Mouse (Mus musculus) stomach, postnatal 0 days (tissue): Measurements from ENCODE around the gene Hist4h4. TPM values are rescaled to one million over a fixed set of nuclear protein-coding genes. Genes with fewer than 3 reads are reported as not detected.

Experiments used
- ATAC-seq: fragments of 200-750 bp; cut with Nextera tagmentation; 2 replicates; pipeline ENCODE4 v1.8.0; 2017; ENCODE audit not compliant: low FRiP score, low TSS enrichment
- DNase-seq: peaks from one replicate; pipeline ENCODE4 v3.0.0-alpha.2; 2016; ENCODE audit warnings: low spot score
- H3K27ac ChIP-seq: fragments of 300-500 bp; sonication (generic); replicated peaks from 2 replicates; pipeline ENCODE4 v1.5.1; 2014; ENCODE audit warnings: mild to moderate bottlenecking, control low read depth
- H3K27me3 ChIP-seq: fragments of 300-500 bp; sonication (generic); 2 replicates; pipeline ENCODE4 v1.6.1; 2014; ENCODE audit warnings: low read length; ENCODE audit not compliant: control insufficient read depth, insufficient read depth
- H3K36me3 ChIP-seq: fragments of 300-500 bp; sonication (generic); 2 replicates; pipeline ENCODE4 v1.6.1; 2014; ENCODE audit warnings: low read length, mixed read lengths; ENCODE audit not compliant: control insufficient read depth, insufficient read depth
- H3K4me1 ChIP-seq: fragments of 300-500 bp; sonication (generic); replicated peaks from 2 replicates; pipeline ENCODE4 v1.6.1; 2014; ENCODE audit warnings: antibody characterized with exemption; ENCODE audit not compliant: control insufficient read depth, insufficient read depth
- H3K4me2 ChIP-seq: fragments of 300-500 bp; sonication (generic); replicated peaks from 2 replicates; pipeline ENCODE4 v1.6.1; 2014; ENCODE audit warnings: low read depth, mild to moderate bottlenecking, control low read depth, moderate library complexity
- H3K4me3 ChIP-seq: fragments of 300-500 bp; sonication (generic); 2 replicates; pipeline ENCODE4 v1.5.1; 2014; ENCODE audit warnings: low read depth, low read length, control low read depth
- H3K9ac ChIP-seq: fragments of 300-500 bp; sonication (generic); 2 replicates; pipeline ENCODE4 v1.6.1; 2014; ENCODE audit warnings: mild to moderate bottlenecking, low read length, control low read depth, mixed read lengths
- H3K9me3 ChIP-seq: fragments of 300-500 bp; sonication (generic); 2 replicates; pipeline ENCODE4 v1.6.1; 2016; ENCODE audit warnings: low read length; ENCODE audit not compliant: control insufficient read depth
- CTCF ChIP-seq: IDR thresholded peaks from 2 replicates; pipeline ENCODE4 v1.5.1; 2016; ENCODE audit warnings: antibody characterized with exemption, low read depth, mild to moderate bottlenecking, moderate library complexity
- EP300 ChIP-seq: optimal IDR thresholded peaks from 2 replicates; pipeline ENCODE3; 2016; ENCODE audit warnings: antibody characterized with exemption
- WGBS: fragments of 180-500 bp; shearing (Covaris S2); extraction: QIAGEN DNeasy Blood & Tissue Kit; methylation state at CpG from one replicate; pipeline ENCODE4 v1.1.7; 2014; 5-methylcytosine and 5-hydroxymethylcytosine counted together
- polyA plus RNA-seq: library from polyadenylated mRNA; unstranded; fragments of >200 nt; fragmentation: Nextera tagmentation; extraction: Ambion mirVana; gene quantifications from 2 replicates; pipeline ENCODE4 v1.2.1, GENCODE M21; 2015

Gene Hist4h4
- polyA plus RNA-seq, 1 experiment from 2014 or later, result 0.68 TPM

DNA sequence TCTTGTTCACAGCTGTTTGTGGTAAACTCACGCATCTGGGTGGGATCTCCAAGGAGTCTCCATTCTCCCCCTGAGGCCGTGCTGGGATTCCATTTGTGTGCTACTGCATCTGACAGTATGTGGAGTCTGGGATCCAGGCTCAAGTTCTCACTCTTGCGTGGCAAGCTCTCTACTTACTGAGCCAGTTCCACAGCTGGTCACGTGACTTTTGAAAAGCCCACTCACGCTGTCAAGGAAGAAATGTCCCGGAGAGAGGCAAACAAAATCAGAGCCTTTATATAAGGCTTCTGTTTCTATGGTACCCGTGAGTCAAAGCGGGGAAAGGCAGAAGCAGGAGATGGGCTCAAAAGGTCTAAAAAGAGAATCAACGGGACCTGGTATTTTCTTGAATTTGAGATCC, 21.5 kb downstream of the Hist4h4 start:
- no peaks in the 10 kb centered on the region for H3K36me3 ChIP-seq
- no peak for ATAC-seq
- H3K27me3 ChIP-seq, result no peaks in the 10 kb centered on the region
- no peaks in the 10 kb centered on the region for H3K9me3 ChIP-seq
- TF ChIP-seq CTCF (no peak), EP300 (no peak)
- WGBS, result 74% methylated on average over 9 of the region's 9 CpGs
- DNase-seq, result no peak
- no peak overlapping the region for H3K27ac ChIP-seq
- H3K9ac ChIP-seq, result no peak overlapping the region
- no peaks in the 10 kb centered on the region for H3K4me1 ChIP-seq
- H3K4me3 ChIP-seq, result no peak overlapping the region
- H3K4me2 ChIP-seq, result no peak overlapping the region

DNA sequence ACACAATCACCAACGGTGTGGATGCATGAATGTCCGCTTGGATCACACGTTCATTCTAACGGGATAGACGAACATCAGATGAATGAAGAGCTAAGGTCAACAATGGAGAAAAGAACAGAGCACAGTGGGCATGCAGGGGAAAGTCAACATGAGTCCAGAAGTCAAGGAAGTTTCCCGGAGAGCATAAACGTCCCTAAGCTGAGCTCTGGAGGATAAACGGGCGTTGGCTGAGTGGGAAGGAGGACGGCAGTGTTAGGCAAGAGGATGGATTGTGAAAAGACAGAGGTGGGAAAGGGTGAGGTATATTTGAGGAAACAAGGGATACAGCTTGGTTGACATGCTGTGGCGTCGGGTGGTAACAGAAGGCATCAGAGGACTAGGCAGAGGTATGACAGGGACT, 22.1 kb downstream of the Hist4h4 start:
- Histone ChIP-seq H3K36me3 (no peaks in the 10 kb centered on the region), H3K4me1 (no peaks in the 10 kb centered on the region), H3K27ac (no peak overlapping the region), H3K4me3 (no peak overlapping the region), H3K9ac (no peak overlapping the region), H3K27me3 (no peaks in the 10 kb centered on the region), H3K9me3 (no peaks in the 10 kb centered on the region), H3K4me2 (no peak overlapping the region)
- WGBS, result 73% methylated on average over 12 of the region's 12 CpGs
- DNase-seq (no peak), ATAC-seq (no peak)
- TF ChIP-seq CTCF, result no peak
- no peak for TF ChIP-seq EP300

- DNase-seq (peak; percentile 37), ATAC-seq (peak; percentile 83)
- H3K4me2 ChIP-seq, result no peak within 1 kb of the TSS
- no peaks in the 10 kb centered on the region for H3K9me3 ChIP-seq
- H3K27ac ChIP-seq, result no peak within 1 kb of the TSS
- no peak for TF ChIP-seq CTCF
- TF ChIP-seq EP300, result no peak
- no peak within 1 kb of the TSS for H3K4me3 ChIP-seq
- H3K27me3 ChIP-seq, result no peaks in the 10 kb centered on the region
- no peaks in the 10 kb centered on the region for H3K36me3 ChIP-seq
- H3K4me1 ChIP-seq, result no peaks in the 10 kb centered on the region
- 69% methylated on average over 20 of the region's 20 CpGs for WGBS
- no peak within 1 kb of the TSS for H3K9ac ChIP-seq
Observed at GRCm38 (mm10) chr6:136781377-136781986, 22.7 kb downstream of the Hist4h4 start, which contains the start of gene Gucy2c. Gucy2c (minus strand) TSS chr6:136781765.

GRCm38 (mm10) chr6:136776392-136776791, 27.8 kb downstream of the Hist4h4 start:
- no peak overlapping the region for H3K27ac ChIP-seq
- H3K4me2 ChIP-seq, result no peak overlapping the region
- H3K27me3 ChIP-seq, result no peaks in the 10 kb centered on the region
- no peaks in the 10 kb centered on the region for H3K36me3 ChIP-seq
- H3K9ac ChIP-seq, result no peak overlapping the region
- no peaks in the 10 kb centered on the region for H3K9me3 ChIP-seq
- ATAC-seq, result no peak
- no peak overlapping the region for H3K4me3 ChIP-seq
- WGBS, result 74% methylated on average over 1 of the region's 1 CpGs
- DNase-seq, result no peak
- H3K4me1 ChIP-seq, result no peaks in the 10 kb centered on the region
- no peak for TF ChIP-seq CTCF
- TF ChIP-seq EP300, result no peak

DNA sequence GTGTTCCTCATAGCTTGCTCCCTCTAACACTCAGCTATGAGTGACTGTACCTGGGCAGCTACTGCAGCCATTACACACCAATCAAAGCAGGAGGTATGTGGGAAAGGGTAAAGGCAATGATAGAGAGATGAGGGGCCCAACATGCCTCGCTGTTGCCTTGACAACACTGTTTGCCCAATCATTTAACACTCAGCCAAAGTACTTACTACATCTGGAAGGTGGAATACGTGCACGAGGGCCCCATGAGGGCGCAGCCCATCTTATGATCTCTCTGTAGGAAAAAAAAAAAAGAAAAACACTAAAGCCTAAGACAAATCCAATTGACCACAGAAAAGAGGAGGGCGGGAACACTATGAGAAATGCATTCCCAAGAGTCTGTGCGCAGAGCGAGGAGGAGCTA, 34.4 kb downstream of the Hist4h4 start:
- no peak overlapping the region for H3K9ac ChIP-seq
- no peak for ATAC-seq
- no peak for TF ChIP-seq CTCF
- no peak for TF ChIP-seq EP300
- H3K9me3 ChIP-seq, result no peaks in the 10 kb centered on the region
- WGBS, result 72% methylated on average over 7 of the region's 7 CpGs
- H3K4me1 ChIP-seq, result no peaks in the 10 kb centered on the region
- H3K27ac ChIP-seq, result no peak overlapping the region
- no peaks in the 10 kb centered on the region for H3K36me3 ChIP-seq
- H3K4me2 ChIP-seq, result no peak overlapping the region
- H3K4me3 ChIP-seq, result no peak overlapping the region
- H3K27me3 ChIP-seq, result no peaks in the 10 kb centered on the region
- DNase-seq, result no peak

DNA sequence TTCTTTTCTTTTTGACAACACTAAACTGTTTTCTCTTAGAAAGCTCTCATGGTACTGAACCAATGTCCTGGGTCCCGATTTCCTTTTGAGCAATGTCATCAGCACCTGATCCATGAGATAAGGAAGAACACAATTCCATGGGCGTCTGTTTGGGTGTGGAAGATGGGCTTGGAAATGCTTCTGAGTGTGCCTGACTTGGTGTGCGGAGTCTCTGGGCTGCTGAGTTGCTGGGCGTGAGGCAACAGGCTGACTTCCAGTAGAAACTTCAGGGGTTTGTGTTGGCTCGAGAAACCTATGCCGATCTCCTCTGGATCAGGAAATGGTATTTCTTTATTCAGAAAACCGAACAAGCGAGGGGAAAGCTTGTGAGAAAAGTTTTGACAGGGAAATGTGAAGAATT, 35.1 kb downstream of the Hist4h4 start:
- Histone ChIP-seq H3K9ac (no peak overlapping the region), H3K9me3 (no peaks in the 10 kb centered on the region), H3K27ac (no peak overlapping the region), H3K4me2 (no peak overlapping the region), H3K4me1 (no peaks in the 10 kb centered on the region), H3K36me3 (no peaks in the 10 kb centered on the region), H3K27me3 (no peaks in the 10 kb centered on the region), H3K4me3 (no peak overlapping the region)
- no peak for ATAC-seq
- 84% methylated on average over 8 of the region's 8 CpGs for WGBS
- TF ChIP-seq EP300 (no peak), CTCF (no peak)
- DNase-seq, result no peak
